Mouse (Mus musculus) cerebellum, adult 8-10 months (tissue): ENCODE results near the gene Pacs1.
"Not testable (repeated sequence)": the region's sequence is repeated elsewhere in the genome, so short reads cannot be mapped to it uniquely, and the experiment has no call there.

Experiments
- DNase-seq: peaks from one replicate; pipeline ENCODE4 v3.0.0; 2022

The Pacs1 gene

DNA sequence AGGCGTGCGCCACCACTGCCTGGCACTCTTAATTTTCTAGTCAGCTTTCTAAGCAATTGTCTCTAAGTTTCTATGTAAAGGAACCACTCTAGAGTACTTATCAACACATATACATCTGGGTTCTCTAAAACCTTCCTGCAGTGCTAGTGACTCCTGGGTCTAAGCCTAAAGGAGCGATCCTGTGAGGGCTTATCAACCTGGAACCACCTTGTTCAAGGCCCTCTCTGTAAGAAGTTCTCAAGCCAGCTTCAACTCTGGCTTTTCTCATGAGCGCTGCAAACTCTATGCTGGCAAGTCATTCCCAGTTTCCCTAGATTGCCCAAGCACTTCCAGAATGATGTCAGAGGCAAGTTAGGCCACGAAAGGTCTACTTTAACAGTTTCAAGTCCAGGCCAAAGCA is 5.9 kb downstream of the Pacs1 start:
- DNase-seq: no peak

DNA sequence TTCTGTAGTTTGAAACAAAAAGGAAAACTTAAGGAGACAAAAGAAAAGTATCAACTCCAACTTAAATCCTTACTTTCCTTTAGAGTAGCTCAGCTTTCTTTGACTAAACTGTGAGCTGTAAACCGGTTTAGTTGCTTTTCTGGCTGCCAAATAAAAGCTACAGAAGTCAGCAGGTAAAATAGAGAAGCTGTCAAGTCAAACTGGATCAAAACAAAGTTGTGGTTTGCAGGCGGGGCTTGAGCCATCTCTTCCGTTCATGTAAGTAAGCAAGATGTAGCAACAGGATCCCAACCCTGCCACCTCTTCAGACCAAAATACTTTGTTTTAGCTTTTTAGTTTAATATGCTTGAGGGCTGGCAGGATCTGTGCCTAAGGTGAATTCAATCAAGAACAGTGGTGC is 15.8 kb downstream of the Pacs1 start:
- no peak for DNase-seq

DNA sequence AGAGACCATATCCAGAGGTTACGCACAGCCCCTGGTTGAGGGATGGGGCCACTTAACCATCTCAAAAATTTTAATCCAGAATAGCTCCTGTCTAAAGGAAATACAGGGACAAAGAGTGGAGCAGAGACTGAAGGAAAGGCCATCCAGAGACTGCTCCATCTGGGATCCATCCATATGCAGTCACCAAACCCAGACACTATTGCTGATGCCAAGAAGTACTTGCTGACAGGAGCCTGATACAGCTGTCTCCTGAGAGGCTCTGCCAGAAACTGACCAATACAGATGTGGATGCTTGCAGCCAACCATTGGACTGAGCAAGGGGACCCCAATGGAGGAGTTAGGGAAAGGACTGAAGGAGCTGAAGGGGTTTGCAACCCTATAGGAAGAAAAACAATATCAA is 35.9 kb downstream of the Pacs1 start:
- not testable (repeated sequence) for DNase-seq

DNA sequence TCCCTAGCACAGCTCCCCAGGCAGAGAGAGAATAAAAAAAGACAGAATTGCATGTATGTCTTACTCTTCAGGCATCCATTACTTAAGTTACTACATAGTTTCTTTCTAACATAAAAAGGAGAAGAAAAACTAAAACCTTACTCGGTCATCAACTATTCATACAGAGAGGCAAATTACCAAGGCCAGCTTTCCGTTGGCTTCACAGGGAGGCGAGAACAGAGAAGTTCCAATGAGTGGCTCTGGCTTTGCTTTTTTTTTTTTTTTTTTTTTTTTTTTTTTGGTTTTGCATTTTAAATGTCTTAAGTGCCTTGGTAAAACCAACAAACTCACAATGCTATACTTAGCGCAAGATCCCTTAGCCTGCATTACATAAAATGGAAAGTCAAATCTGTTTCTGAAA is 40.2 kb downstream of the Pacs1 start:
- no peak for DNase-seq

DNA sequence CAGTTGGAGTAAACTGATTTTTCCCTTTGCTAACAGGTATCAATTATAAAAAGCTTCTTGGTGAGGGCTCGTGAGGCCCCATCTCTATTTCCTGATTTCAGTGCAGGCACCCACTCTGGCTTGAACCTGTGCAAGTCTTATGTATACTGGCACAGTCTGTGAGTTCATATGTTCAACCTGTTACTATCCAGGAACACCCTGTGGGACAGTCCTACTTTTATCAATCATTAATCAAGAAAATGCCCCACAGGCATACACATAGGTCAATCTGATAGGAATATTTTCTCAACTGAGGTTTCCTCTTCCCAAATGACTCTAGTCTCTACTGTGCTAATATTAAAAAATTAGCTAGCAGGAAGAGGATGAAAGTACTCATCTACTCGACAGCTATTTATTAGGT is 42.8 kb downstream of the Pacs1 start:
- DNase-seq: no peak

DNA sequence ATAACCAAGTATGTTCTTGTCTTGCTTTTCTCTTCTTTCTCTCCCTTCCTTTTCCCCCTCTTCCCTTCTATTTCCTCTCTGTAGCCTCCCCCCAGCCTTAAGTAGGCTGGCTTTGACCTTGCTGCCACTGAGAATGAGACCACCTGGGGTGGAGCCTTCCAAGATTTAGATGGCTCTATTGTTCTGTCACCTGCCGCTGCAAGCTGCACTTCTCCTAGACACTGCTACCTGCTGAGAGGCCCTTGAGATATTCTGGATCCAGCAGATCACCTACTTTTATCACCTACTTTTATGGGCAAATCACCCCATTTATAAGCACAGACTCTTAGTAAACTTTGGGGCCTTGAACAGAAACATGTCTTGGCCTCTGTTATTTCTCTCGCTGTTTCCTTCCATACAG is 48.3 kb downstream of the Pacs1 start:
- no peak for DNase-seq

DNA sequence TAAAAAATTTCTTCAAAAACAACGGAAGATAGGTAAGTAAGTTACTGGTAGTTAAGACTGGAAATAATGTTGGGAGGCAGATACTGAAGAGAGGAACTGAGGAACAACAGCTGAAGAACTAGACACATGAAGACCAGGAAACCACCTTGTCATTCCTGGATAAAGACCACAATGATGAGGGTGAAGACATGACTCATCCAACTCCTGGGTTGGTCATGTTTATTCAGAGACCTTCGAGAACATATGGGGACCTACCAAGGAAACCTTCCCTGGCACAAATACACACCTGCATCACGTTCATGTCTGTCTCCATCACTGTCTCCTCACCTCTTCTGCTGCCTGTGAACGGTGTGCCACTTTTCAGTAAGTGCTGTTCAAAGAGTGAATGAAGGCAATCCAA is 48.8 kb downstream of the Pacs1 start:
- DNase-seq: no peak

DNA sequence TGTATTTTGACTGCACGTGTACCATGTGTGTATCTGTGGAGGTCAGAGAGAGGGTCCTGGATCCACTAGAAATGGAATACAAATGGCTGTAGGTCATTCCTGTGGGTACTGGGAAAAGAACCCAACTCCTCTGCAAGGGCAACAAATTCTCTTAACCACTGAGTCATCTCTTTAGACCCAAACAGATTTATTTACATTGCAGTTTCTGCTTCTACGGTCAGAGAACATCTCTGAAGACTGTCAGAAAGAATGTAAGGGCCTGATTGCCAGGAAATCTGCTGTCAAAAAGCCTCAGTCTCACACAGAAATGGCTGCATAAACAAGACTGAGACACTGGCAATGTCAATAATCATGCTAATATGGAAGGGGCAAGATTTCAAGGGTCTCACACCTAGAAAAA is 51.0 kb downstream of the Pacs1 start:
- DNase-seq: no peak

DNA sequence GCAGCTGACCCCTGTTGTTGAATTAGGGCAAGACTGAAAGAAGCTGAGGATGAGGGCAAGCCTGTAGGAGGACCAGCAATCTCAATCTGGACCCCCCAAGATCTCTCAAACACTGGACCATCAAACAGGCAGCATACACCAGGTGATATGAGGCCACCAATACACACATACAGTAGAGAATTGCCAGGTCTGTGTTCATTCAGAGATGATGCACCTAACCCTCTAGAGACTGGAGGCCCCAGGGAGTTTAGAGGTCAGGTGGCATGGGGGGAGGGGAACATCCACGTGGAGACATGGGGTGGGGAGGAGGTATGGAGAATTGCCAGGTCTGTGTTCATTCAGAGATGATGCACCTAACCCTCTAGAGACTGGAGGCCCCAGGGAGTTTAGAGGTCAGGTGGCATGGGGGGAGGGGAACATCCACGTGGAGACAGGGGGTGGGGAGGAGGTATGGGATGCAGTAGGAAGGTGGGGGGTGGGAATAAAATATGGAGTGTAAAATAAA is 51.6 kb downstream of the Pacs1 start:
- DNase-seq: not testable (repeated sequence)

DNA sequence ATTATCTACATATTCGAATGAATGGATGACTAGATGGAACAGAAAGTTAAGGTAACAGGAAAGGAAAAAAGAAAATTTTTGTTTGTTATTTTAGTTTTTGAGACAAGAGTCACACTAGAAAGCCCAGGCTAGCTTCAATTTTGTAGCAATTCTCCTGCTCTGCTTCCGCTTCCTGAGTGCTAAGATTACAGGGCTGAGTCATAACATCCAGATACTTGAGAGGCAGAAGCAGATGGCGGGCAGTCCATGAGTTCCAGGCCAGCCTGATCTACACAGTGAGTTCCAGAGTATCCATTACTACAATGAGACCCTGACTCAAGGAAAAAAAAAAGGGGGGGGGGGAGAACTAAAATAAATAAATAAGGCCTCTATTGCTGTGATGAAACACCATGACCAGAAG is 52.5 kb downstream of the Pacs1 start:
- DNase-seq: no peak

DNA sequence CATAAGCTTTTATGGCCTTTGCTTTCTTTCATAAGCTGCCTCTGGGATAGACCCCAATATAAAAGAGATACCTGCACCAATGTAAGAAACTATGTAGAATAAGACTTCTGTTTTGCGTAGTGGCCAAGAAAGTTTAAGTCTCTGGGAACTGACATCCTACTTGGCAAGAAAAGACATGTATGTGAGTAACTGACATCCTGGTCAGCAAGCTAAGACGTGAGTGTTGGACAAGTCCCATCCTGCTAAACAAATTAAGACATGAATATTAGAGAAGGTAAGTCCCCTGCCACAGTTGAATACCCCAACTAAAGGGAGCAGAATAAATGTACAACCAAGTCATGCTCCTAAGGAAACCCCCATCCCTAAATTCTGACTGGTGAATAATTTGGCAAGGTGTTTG is 71.2 kb downstream of the Pacs1 start:
- no peak for DNase-seq

DNA sequence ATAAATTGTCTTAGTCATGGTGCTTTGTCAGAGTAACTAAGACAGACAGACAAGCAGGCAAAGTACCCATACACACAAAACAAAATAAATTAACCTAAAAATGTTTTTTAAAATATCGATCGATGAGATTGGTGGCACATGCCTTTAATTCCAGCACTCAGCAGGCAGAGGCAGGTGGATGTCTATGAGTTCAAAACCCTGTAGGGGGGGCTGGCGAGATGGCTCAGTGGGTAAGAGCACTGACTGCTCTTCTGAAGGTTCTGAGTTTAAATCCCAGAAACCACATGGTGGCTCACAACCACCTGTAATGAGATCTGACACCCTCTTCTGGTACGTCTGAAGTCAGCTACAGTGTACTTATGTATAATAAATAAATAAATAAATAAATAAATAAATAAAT is 72.3 kb downstream of the Pacs1 start:
- DNase-seq: not testable (repeated sequence)

DNA sequence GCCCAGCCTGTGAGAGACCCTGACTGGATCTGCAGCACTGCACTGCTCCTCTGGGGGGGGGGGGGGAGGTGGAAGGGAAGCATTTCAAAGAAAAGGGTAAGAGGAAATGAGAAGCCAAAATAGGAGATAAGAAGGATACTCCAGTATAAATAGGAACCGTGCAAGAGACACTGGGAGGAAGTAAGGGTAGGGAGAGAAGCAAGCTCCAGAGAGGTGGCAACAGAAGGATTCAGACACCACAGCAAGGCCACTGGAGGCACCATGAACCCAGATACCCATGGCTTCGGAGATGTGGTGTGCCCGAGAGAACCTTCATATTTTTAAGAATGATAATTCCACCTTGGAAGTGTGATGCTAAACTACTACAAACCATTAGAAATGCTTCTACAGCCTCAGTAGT is 74.4 kb downstream of the Pacs1 start:
- DNase-seq: no peak

DNA sequence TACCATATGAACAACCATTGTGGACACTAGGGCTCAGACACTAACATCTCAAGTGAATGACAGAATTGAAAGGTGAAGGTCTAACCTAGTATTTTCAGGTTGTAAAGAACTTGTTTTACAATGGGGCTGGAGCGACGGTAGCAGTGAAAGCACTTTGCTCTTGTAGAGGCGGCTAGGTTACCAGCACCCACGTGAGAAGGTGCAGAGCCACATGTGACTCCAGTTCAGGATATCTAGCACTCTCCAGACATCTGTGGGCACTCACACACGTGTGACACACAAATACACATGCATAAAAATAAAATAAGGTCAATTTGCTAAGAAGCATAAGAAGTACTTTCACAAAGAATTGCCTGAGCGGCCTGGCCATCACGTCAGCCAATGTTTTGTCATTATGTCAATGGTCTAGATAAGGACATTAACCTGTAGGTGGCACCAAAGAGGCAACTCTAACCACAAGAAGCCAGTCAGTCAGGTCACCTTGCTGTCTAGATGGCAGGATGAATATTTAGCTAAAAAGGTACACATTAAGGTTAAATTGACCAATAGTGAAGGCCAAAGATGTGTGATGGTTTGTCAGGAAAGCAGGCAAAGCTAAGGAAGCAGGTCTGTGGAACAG is 77.4 kb downstream of the Pacs1 start:
- peak; percentile 61 for DNase-seq

DNA sequence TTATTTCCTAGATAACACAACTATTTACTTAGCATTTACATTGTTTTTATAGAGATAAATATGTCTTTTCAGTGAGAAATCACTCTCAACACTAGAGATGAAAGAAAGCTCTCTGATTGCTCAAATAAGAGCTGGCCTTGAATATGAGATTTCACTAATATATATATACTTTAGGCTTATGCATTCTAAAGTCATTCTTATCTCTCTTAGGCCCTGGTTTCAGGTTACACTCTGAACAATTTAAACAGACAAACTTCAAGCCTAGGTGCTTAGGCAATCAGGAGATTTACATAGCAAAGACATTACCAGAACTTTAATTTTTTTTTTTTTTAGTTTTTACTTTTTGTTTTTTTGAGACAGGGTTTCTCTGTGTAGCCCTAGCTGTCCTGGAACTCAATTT is 80.5 kb downstream of the Pacs1 start:
- no peak for DNase-seq

DNA sequence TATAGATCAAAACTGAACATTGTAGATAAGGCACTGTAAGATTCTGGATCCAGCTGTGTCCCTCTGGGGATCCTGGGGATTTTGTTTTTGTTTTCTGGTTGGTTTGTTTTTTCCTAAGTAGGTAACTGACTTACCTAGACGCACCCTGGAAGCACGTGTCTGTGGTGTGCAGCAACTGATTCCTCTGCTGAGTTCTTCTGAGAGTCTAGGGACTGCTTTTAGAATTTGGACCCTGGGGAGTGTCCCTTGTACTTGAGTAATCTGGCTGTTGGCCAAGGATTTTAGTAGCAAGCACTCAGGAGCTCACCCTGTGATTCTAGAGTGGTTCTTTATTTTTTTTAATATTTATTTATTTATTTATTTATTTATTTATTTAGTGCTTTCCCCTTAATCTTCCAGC is 85.5 kb downstream of the Pacs1 start:
- DNase-seq: no peak

DNA sequence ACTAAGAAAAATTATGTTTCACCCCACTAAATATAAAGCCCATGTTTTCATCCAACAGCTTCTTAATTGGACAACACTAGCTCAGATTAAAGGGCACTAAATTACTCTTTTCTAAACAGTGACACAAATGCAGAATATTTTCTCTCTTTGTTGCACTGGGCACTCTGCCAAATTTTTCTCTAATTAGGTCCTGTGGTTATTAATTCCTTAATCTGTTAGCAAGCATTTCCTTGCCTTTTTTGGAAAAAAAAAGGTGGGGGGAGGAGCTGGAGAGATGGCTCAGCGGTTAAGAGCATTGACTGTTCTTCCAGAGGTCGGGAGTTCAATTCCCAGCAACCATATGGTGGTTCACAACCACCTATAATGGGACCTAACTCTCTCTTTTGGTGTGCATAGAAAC is 91.0 kb downstream of the Pacs1 start:
- peak; percentile 14 for DNase-seq

DNA sequence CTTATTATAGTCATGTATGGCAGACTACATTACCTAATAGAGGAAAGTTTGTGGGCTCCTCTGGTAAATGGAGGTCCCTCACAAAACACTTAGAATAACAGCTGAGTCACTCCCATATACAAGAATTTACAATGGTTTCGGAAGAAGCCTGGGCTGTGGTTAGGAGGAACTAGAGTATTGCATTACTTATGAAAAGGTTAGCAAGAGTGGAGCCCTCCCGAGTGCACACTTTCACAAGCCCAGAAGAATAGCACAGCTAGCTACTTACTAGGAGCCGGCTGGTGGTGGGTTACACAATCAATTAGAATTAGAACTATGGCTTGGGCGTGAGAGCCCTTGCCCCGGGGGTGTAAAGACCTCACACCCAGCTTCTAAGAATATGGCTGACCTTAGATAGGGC is 94.3 kb downstream of the Pacs1 start:
- no peak for DNase-seq

DNA sequence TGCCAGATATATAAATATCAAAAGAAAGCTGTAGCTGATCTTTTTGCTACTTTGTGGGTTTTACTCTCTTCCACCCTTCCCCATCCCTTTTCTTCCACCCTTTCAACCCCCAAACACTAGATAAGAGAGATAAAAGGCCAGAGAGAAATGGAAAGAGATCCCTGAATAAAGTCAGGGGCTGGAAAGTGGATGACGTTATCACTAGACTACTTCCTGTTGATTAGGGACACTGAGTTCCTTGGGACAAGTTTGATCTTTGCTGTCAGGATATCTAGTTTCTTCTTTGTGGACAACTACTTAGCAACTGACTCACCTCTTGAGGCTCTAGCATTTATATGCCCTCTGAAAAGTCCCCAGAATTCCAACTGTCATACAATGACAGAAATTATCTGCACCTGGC is 102.5 kb downstream of the Pacs1 start:
- no peak for DNase-seq

DNA sequence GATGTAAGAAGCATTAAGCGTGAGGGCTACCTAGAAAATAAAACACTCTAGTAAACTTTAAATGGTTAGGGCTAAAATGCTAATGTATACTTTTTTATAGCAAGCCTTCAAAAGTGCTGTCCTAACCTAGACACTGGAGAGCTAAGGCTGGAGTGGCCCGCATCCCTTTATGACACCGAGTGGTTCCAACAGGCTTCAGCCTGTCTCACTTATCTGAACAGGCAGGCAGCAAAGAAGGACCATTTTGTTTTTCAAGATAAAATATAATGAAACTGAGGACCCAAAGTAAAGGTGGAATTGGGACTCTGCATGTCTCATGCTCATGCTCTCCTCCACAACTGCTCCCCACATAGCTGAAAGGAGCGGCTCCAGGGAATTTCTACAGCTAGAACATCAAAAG is 105.4 kb downstream of the Pacs1 start:
- no peak for DNase-seq

DNA sequence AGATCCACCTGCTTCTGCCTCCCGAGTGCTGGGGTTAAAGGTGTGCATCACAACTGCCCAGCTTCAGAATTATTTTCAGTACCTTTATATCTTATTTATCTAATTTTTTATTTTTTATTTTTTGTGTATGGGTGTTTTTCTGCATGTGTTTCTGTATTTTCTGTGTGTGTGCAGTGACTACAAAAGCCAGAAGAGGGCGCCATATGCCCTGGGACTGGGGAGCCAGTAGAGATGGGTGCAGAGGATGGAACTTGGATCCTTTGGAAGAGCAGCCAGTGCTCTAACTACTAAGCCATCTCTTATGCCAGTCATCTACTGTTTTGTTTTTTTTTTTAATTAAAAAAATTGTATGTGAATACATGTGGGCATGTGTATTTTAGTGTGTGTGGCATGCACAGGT is 108.5 kb downstream of the Pacs1 start:
- no peak for DNase-seq

DNA sequence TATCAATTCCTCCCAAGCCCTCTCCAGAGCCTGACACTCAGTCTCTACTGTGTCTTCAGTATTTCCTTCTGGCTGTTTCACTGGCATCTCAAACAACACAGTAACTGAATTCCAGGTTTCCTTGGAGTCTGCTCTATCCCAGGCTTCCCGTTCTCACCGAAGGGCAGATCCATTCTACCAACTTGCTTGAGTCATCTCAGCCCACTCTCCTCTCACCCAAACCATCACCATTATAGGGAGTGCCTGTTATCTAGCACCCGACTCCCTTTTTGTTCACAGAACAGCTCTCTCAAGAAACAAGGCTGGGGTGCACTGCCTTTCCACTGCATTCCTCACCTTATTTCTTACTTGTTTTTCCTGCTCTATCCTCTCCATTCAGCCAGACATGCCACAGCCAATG is 111.0 kb downstream of the Pacs1 start:
- no peak for DNase-seq

DNA sequence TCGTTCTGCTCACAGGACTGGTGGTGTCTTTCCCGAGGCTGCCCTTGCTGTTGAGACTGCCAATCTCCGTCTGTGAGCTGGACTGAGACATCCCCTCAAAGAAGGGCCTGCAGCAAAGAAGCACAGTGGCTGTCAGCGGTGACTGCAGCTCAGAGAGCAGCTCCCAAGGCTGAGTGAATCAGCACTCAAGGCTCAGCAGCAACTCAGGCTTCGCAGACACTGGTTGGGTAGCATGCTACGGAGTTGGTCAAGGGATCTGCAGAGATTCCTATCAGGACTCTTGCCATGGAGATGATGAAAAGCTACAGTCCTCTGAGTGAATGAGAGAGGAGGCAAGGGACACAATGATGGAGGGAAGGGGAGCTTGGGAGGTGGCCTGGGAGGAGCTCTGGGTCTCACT is 120.7 kb downstream of the Pacs1 start:
- no peak for DNase-seq

DNA sequence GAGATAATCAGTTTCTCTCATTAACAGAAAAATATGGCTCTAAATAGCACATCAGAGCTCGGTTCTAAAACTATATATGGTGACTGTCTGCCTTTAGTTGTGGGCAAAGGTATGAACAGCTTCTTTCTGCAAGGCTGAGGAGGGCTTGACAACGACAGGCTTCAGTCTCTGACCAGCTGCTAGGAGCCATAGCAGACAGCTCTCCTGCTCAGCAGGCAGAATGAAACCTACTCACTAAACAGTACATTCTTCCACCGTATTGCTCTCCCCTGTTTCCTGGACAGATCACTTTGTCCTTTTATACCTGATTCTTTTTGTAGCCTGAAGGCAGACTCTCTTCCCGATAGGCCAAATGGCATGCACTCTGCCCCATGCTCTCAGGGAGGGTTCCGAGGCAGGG is 121.2 kb downstream of the Pacs1 start:
- no peak for DNase-seq

DNA sequence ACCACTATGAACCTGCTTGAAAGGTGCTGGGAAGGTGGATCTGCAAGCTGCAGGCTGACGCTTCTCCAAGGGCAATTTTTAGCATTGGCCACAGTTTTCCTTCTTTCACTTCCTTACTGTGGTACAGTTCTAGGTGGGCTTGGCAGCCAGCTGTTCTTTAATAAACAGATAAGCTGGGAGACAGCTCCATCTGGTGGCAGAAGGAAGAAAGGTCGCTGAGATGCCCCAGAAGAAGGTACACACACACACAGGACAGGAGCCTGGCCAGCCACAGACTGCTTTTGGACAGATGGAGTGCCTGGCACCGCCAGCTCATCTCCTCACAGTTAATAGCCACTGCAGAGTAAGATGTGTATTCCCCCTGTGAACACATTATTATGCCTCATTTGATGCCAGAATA is 121.6 kb downstream of the Pacs1 start:
- DNase-seq: peak; percentile 86

DNA sequence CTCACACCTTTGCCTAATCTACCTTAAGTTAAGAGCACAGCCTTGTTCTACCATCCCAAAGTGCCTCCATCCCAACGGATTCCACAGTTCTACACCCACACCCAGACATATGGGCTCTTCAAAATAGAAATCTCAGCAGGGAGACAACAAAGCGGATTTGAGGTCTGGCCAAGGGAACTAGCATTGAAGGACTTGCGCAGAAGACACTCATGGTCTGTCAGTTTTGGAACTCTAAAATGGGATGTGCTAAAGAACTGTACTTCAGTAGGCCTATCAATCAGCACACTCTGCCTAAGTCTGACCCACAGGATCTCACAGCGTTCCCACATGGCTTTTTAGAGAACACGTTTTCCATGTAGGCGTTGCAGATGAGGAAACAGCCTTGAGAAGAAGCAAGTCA is 122.6 kb downstream of the Pacs1 start:
- peak; percentile 46 for DNase-seq
